Mouse (Mus musculus) liver, embryonic 15.5 days (tissue): ENCODE measurements around the gene Slc7a1. TPM values are rescaled to one million over a fixed set of nuclear protein-coding genes. Genes with fewer than 3 reads are reported as not detected.

ENCODE experiments used
- ATAC-seq: fragments of 200-750 bp; cut with Nextera tagmentation; 2 replicates; pipeline ENCODE4 v1.8.0; 2017; ENCODE audit warnings: moderate number of reproducible peaks, mild to moderate bottlenecking, moderate library complexity; ENCODE audit not compliant: insufficient read depth
- H3K27ac ChIP-seq: fragments of 300-500 bp; sonication (generic); replicated peaks from 2 replicates; pipeline ENCODE4 v1.5.1; 2015; ENCODE audit warnings: mild to moderate bottlenecking, inconsistent platforms
- H3K27me3 ChIP-seq: fragments of 300-500 bp; sonication (generic); 2 replicates; pipeline ENCODE4 v1.6.1; 2015; ENCODE audit warnings: mild to moderate bottlenecking, inconsistent platforms
- H3K36me3 ChIP-seq: fragments of 300-500 bp; sonication (generic); replicated peaks from 2 replicates; pipeline ENCODE4 v1.6.1; 2015; ENCODE audit warnings: moderate library complexity, mild to moderate bottlenecking, inconsistent platforms
- H3K4me1 ChIP-seq: fragments of 300-500 bp; sonication (generic); replicated peaks from 2 replicates; pipeline ENCODE4 v1.6.1; 2015; ENCODE audit warnings: inconsistent platforms
- H3K4me2 ChIP-seq: fragments of 300-500 bp; sonication (generic); 2 replicates; pipeline ENCODE4 v1.6.1; 2015; ENCODE audit warnings: moderate library complexity, mild to moderate bottlenecking, inconsistent platforms
- H3K4me3 ChIP-seq: fragments of 300-500 bp; sonication (generic); replicated peaks from 2 replicates; pipeline ENCODE4 v1.5.1; 2015; ENCODE audit warnings: mild to moderate bottlenecking, inconsistent platforms
- H3K9ac ChIP-seq: fragments of 300-500 bp; sonication (generic); 2 replicates; pipeline ENCODE4 v1.6.1; 2015; ENCODE audit warnings: moderate library complexity, mild to moderate bottlenecking, inconsistent platforms
- H3K9me3 ChIP-seq: fragments of 300-500 bp; sonication (generic); replicated peaks from 2 replicates; pipeline ENCODE4 v1.6.1; 2016; ENCODE audit warnings: inconsistent platforms
- WGBS: fragments of 180-500 bp; shearing (Covaris S2); methylation state at CpG from one replicate; pipeline ENCODE4 v1.1.7; 2015; ENCODE audit warnings: mixed read lengths; ENCODE audit not compliant: insufficient replicate concordance; 5-methylcytosine and 5-hydroxymethylcytosine counted together
- polyA plus RNA-seq: library from polyadenylated mRNA; unstranded; fragments of >200 nt; fragmentation: Nextera tagmentation; extraction: Ambion mirVana; gene quantifications from 2 replicates; pipeline ENCODE4 v1.2.1, GENCODE M21; 2015

The Slc7a1 gene
- polyA plus RNA-seq, 1 experiment from 2014 or later: 17.0 TPM

GRCm38 (mm10) chr5:148414233-148414632 lies 14.5 kb upstream of the Slc7a1 start:
- no peak overlapping the region for H3K27ac ChIP-seq
- no peak overlapping the region for H3K4me2 ChIP-seq
- no peak overlapping the region for H3K9ac ChIP-seq
- H3K36me3 ChIP-seq: no peaks in the 10 kb centered on the region
- H3K9me3 ChIP-seq: no peaks in the 10 kb centered on the region
- WGBS: 37% methylated on average over 7 of the region's 7 CpGs
- H3K27me3 ChIP-seq: no peaks in the 10 kb centered on the region
- H3K4me1 ChIP-seq: no peaks in the 10 kb centered on the region
- no peak overlapping the region for H3K4me3 ChIP-seq
- no peak for ATAC-seq

GRCm38 (mm10) chr5:148412504-148412903 lies 12.8 kb upstream of the Slc7a1 start:
- 79% methylated on average over 4 of the region's 4 CpGs for WGBS
- Histone ChIP-seq H3K4me1 (no peaks in the 10 kb centered on the region), H3K36me3 (no peaks in the 10 kb centered on the region), H3K27ac (no peak overlapping the region), H3K9ac (no peak overlapping the region), H3K27me3 (no peaks in the 10 kb centered on the region), H3K4me2 (no peak overlapping the region), H3K4me3 (no peak overlapping the region), H3K9me3 (no peaks in the 10 kb centered on the region)
- no peak for ATAC-seq

DNA sequence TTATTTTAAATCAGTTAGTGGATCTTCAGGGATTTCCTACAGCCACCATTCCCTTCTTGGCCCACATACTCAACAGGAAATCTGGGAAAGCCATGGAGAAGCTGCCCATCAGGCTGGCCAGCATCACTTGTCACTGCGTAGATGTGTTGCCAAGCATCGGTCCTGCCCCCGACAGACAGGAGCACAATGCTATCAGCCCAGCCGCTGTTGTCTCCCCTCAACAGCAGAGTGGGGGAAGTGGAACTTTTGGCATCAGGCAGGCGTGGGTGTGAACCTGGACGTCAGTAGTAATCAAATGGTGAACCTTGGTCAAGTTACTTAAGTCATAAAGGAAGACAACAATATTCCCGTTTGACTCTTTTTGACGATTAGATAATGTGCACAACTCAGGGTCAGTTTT lies 9.8 kb upstream of the Slc7a1 start:
- H3K36me3 ChIP-seq: no peaks in the 10 kb centered on the region
- no peak overlapping the region for H3K27ac ChIP-seq
- no peak overlapping the region for H3K4me3 ChIP-seq
- H3K9ac ChIP-seq: no peak overlapping the region
- no peak overlapping the region for H3K4me2 ChIP-seq
- no peak for ATAC-seq
- 0 out of 2 replicates have a peak, but pooled peaks cover 3% of the 10 kb centered on the region for H3K9me3 ChIP-seq
- no peaks in the 10 kb centered on the region for H3K4me1 ChIP-seq
- H3K27me3 ChIP-seq: no peaks in the 10 kb centered on the region
- 60% methylated on average over 8 of the region's 8 CpGs for WGBS

- Histone ChIP-seq H3K27me3 (no peaks in the 10 kb centered on the region; the same call in 1 of the 2 replicates), H3K4me2 (no peak overlapping the region), H3K9me3 (0 out of 2 replicates have a peak, but pooled peaks cover 3% of the 10 kb centered on the region), H3K9ac (no peak overlapping the region), H3K4me3 (no peak overlapping the region), H3K4me1 (no peaks in the 10 kb centered on the region), H3K27ac (no peak overlapping the region), H3K36me3 (no peaks in the 10 kb centered on the region)
- 75% methylated on average over 2 of the region's 2 CpGs for WGBS
- ATAC-seq: no peak
Measured at GRCm38 (mm10) chr5:148406913-148407312, 7.2 kb upstream of the Slc7a1 start.

- Histone ChIP-seq H3K9ac (no peak overlapping the region), H3K4me1 (peaks cover 6% of the 10 kb centered on the region), H3K36me3 (no peaks in the 10 kb centered on the region), H3K27me3 (peaks cover 9% of the 10 kb centered on the region), H3K27ac (no peak overlapping the region), H3K4me3 (no peak overlapping the region), H3K4me2 (no peak overlapping the region), H3K9me3 (0 out of 2 replicates have a peak, but pooled peaks cover 3% of the 10 kb centered on the region)
- WGBS: 55% methylated on average over 7 of the region's 7 CpGs
- ATAC-seq: no peak
Measured at GRCm38 (mm10) chr5:148404548-148404947, 4.8 kb upstream of the Slc7a1 start.

GRCm38 (mm10) chr5:148402641-148403040 lies 2.9 kb upstream of the Slc7a1 start:
- H3K9ac ChIP-seq: no peak overlapping the region
- no peak for ATAC-seq
- peaks cover 19% of the 10 kb centered on the region for H3K4me1 ChIP-seq
- WGBS: 59% methylated on average over 4 of the region's 4 CpGs
- no peak overlapping the region for H3K27ac ChIP-seq
- peaks cover 9% of the 10 kb centered on the region for H3K27me3 ChIP-seq
- 0 out of 2 replicates have a peak, but pooled peaks cover 3% of the 10 kb centered on the region for H3K9me3 ChIP-seq
- no peaks in the 10 kb centered on the region for H3K36me3 ChIP-seq
- H3K4me2 ChIP-seq: no peak overlapping the region
- H3K4me3 ChIP-seq: no peak overlapping the region

DNA sequence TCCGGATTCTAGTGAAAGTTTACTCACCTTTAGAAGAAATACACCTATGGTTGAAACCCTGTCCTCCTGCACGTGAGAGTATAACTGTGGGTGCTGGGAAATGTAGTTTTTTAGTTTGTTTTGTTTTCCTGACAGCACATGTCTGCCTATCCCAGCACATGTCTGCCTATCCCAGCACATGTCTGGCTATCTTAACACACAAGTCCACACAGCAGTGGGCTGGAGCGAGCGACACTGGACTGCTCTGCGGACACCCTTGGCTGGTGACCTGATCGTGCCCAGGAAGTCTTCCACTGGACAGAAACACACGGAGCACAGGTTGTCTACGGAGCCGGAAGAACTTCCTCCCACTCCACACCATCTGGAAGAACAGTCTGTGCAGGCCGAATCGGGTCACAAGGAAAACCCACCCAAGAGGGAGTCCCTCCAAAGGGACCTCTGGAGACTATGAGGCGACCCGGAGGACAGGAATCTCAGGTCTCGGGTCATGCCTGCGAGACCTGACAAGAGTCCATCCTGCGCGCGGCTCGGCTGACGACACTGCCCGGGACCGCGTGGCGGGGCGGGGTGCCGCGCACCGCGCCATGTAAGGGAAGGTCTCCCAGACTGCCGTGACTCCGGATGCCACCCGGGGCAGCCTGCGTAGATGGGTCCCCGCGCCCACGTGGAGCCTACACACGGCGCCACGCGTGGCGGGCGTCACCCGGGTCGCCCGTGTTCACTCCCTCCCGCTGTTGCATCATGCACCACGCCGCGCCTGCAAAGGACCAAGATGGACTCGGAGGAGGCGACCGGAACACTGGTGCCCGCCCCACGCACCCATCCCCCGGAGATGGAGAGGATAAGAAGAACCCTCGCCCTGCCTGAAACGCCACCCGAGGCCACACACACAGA lies 691 bp downstream of the Slc7a1 start:
- H3K4me2 ChIP-seq: peak overlapping the region; percentile 96
- H3K9me3 ChIP-seq: no peaks in the 10 kb centered on the region
- H3K4me1 ChIP-seq: peaks cover 31% of the 10 kb centered on the region
- ATAC-seq: peak; percentile 71
- peaks cover 29% of the 10 kb centered on the region for H3K36me3 ChIP-seq
- WGBS: under 1% methylated on average over 58 of the region's 58 CpGs
- H3K27me3 ChIP-seq: peaks cover 9% of the 10 kb centered on the region
- H3K27ac ChIP-seq: peak overlapping the region; percentile 89
- peak overlapping the region; percentile 84 for H3K9ac ChIP-seq
- H3K4me3 ChIP-seq: peak overlapping the region; percentile 89

GRCm38 (mm10) chr5:148398451-148398765 lies 1.3 kb downstream of the Slc7a1 start:
- Histone ChIP-seq H3K36me3 (peaks cover 35% of the 10 kb centered on the region), H3K27ac (peak overlapping the region; percentile 89; the same call in 1 of the 2 replicates), H3K4me1 (peaks cover 31% of the 10 kb centered on the region), H3K4me2 (peak overlapping the region; percentile 96), H3K4me3 (peak overlapping the region; percentile 89), H3K9ac (peak overlapping the region; percentile 84; the same call in 1 of the 2 replicates), H3K27me3 (peaks cover 9% of the 10 kb centered on the region), H3K9me3 (no peaks in the 10 kb centered on the region)
- 19% methylated on average over 6 of the region's 6 CpGs for WGBS
- no peak for ATAC-seq

DNA sequence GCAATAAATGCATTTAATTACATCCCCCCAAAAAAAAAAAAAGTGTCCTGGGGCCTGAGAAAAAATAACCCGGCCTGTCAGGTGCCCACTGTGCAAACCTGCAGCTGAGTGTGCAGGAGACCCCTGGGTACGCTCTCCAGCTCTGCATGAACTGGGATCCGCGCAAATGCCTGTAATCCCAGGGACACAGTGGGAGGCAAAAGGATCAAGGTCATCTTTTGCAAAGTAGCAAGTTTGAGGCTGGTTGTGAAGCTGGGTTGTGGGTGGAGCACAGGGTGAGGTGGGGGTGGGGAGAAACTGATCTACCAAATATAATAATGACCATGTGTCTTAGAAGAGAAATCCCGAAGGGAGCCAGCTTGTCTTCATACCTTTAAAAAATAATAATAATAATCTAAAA lies 1.8 kb downstream of the Slc7a1 start:
- ATAC-seq: no peak
- Histone ChIP-seq H3K4me1 (peaks cover 31% of the 10 kb centered on the region), H3K4me2 (peak overlapping the region; percentile 96), H3K9me3 (no peaks in the 10 kb centered on the region), H3K36me3 (peaks cover 39% of the 10 kb centered on the region), H3K27ac (0 out of 2 replicates have a peak overlapping the region, but pooled peaks have one; percentile 89), H3K9ac (no peak overlapping the region), H3K27me3 (peaks cover 9% of the 10 kb centered on the region), H3K4me3 (peak overlapping the region; percentile 89)
- 64% methylated on average over 5 of the region's 5 CpGs for WGBS

GRCm38 (mm10) chr5:148397418-148397817 lies 2.3 kb downstream of the Slc7a1 start:
- Histone ChIP-seq H3K9ac (no peak overlapping the region), H3K4me3 (peak overlapping the region; percentile 89)

DNA sequence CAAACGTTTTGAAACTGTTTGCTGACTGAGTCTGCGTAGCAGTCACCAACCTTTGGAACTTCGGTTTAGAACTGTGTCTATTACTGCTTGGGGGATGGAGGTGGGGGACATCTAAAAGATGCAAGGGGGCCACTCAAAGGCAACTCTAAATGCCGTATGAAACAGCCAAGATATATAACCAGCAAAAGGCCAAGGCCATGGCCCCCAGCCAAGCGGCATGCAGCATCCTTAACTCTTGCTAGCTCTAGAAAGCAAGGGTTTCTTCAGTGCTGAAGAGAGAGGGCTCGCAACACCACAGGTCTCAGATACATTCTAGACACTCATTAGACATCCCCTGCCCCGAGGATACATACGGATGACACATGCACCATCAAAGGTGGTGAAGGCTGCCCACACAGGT lies 6.4 kb downstream of the Slc7a1 start:
- 83% methylated on average over 8 of the region's 8 CpGs for WGBS
- H3K4me1 ChIP-seq: peaks cover 47% of the 10 kb centered on the region
- ATAC-seq: no peak
- H3K27ac ChIP-seq: no peak overlapping the region
- no peaks in the 10 kb centered on the region for H3K9me3 ChIP-seq
- peaks cover 64% of the 10 kb centered on the region for H3K36me3 ChIP-seq
- H3K4me2 ChIP-seq: no peak overlapping the region
- no peak overlapping the region for H3K4me3 ChIP-seq
- no peak overlapping the region for H3K9ac ChIP-seq
- no peaks in the 10 kb centered on the region for H3K27me3 ChIP-seq

More at GRCm38 (mm10) chr5:148397418-148397817, 2.3 kb downstream of the Slc7a1 start:
- Histone ChIP-seq H3K27ac (no peak overlapping the region), H3K27me3 (peaks cover 9% of the 10 kb centered on the region; the same call in 1 of the 2 replicates), H3K4me2 (peak overlapping the region; percentile 96), H3K36me3 (peaks cover 44% of the 10 kb centered on the region), H3K4me1 (peaks cover 31% of the 10 kb centered on the region), H3K9me3 (no peaks in the 10 kb centered on the region)
- WGBS: 54% methylated on average over 4 of the region's 4 CpGs
- ATAC-seq: no peak
